28 mouse cellular contexts compared by ENCODE assay signal in the genomic region with DNA sequence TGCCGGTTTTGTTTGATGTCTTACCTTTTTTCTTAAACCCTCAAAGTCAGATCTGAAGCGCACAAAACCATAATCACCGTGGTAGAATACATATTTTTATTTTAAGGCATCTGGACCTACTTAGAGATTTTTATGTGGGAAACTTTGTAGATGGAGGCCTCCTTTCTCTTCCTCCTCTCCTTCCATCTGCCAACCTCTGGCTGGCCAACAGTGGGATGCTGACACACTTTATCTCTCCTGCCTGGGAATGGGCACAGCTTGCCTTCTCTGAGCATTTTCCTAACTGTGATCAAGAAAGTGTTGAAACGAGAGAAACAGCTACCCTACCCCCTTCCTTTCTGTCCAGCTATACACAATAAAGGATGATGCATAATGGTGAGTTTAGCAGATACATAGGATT. TPM values are rescaled to one million over a fixed set of nuclear protein-coding genes. Genes with fewer than 3 reads are reported as not detected.
DNase-seq lines count a peak whose midpoint lies in the region; ATAC-seq lines count a peak whose summit lies in the region.
"Had no signal": no experiment of that assay in that cellular context is flagged by ENCODE, and none has a peak within 500 bp of the region (broad histone marks: within the 10 kb centered on the region; RNA-seq: fewer than 3 reads in every experiment).

No protein-coding gene starts in this region.

- no peak for DNase-seq in frontal cortex, postnatal 14 days (ENCODE audit: low spot score in 2 of 2)
- DNase-seq in kidney, adult 11 months = no peak
- no peak for DNase-seq in embryonic facial prominence, embryonic 10.5 days (ENCODE audit: low spot score)
- DNase-seq in testis, postnatal 10 days (ENCODE audit: low spot score) = no peak
- DNase-seq: adrenal gland, postnatal 10 days; cerebellum, adult 8-10 months; cerebellum, postnatal 25 days; gastrocnemius, postnatal 25 days; heart, adult 18-20 months; heart, postnatal 4 days; kidney, adult 8-10 months; kidney, postnatal 14 days; lung, postnatal 4 days; midbrain, embryonic 14.5 days; retina, postnatal 1 day; thymus, postnatal 14 days had no signal

- WGBS in kidney, embryonic 16.5 days = 78% methylated on average over 4 of the region's 4 CpGs
- WGBS in embryonic facial prominence, embryonic 10.5 days = 81% methylated on average over 4 of the region's 4 CpGs
- WGBS in stomach, embryonic 16.5 days = 66% methylated on average over 4 of the region's 4 CpGs

- H3K4me1 ChIP-seq in kidney, embryonic 16.5 days (ENCODE audit: insufficient read depth, low read length) = peaks cover 16% of the 10 kb centered on the region; the same call in 1 of the 2 replicates
- peaks cover 32% of the 10 kb centered on the region for H3K4me1 ChIP-seq in embryonic facial prominence, embryonic 10.5 days
- H3K4me1 ChIP-seq in stomach, embryonic 16.5 days (ENCODE audit: control insufficient read depth, insufficient read depth, low read length) = 0 out of 2 replicates have a peak, but pooled peaks cover 19% of the 10 kb centered on the region
- H3K4me1 ChIP-seq: hindbrain, embryonic 13.5 days; neural tube, embryonic 15.5 days had no signal

- peak overlapping the region; percentile 7; the same call in 1 of the 2 replicates for H3K27ac ChIP-seq in kidney, embryonic 16.5 days (ENCODE audit: low read length)
- H3K27ac ChIP-seq in embryonic facial prominence, embryonic 10.5 days (replicated peaks) = 0 out of 2 replicates have a peak overlapping the region, but pooled peaks have one; percentile 57
- peak overlapping the region; percentile 29; the same call in 1 of the 2 replicates for H3K27ac ChIP-seq in stomach, embryonic 16.5 days (ENCODE audit: low read length)
- H3K27ac ChIP-seq: hindbrain, embryonic 13.5 days; left cerebral cortex, adult 2 months; limb, embryonic 12.5 days; neural tube, embryonic 15.5 days had no signal

- no peaks in the 10 kb centered on the region for H3K9me3 ChIP-seq in kidney, embryonic 16.5 days (ENCODE audit: low read length)
- no peaks in the 10 kb centered on the region for H3K9me3 ChIP-seq in embryonic facial prominence, embryonic 10.5 days
- H3K9me3 ChIP-seq in stomach, embryonic 16.5 days (replicated peaks; ENCODE audit: control insufficient read depth, low read length) = no peaks in the 10 kb centered on the region
- H3K9me3 ChIP-seq: hindbrain, embryonic 13.5 days; limb, embryonic 12.5 days; neural tube, embryonic 15.5 days had no signal

- H3K9ac ChIP-seq in kidney, embryonic 16.5 days (replicated peaks; ENCODE audit: low read length) = no peak overlapping the region
- H3K9ac ChIP-seq in stomach, embryonic 16.5 days (ENCODE audit: low read length) = no peak overlapping the region
- H3K9ac ChIP-seq: hindbrain, embryonic 13.5 days; limb, embryonic 12.5 days; neural tube, embryonic 15.5 days had no signal

- H3K27me3 ChIP-seq in kidney, embryonic 16.5 days (ENCODE audit: insufficient read depth, low read length) = no peaks in the 10 kb centered on the region
- no peaks in the 10 kb centered on the region for H3K27me3 ChIP-seq in embryonic facial prominence, embryonic 10.5 days (replicated peaks; ENCODE audit: low read depth, poor library complexity, severe bottlenecking)
- H3K27me3 ChIP-seq in stomach, embryonic 16.5 days (ENCODE audit: control insufficient read depth, insufficient read depth, low read length) = no peaks in the 10 kb centered on the region
- H3K27me3 ChIP-seq: hindbrain, embryonic 13.5 days; limb, embryonic 12.5 days; neural tube, embryonic 15.5 days; Patski had no signal

- no peaks in the 10 kb centered on the region for H3K36me3 ChIP-seq in kidney, embryonic 16.5 days (ENCODE audit: insufficient read depth, low read length)
- H3K36me3 ChIP-seq in embryonic facial prominence, embryonic 10.5 days (replicated peaks) = no peaks in the 10 kb centered on the region
- H3K36me3 ChIP-seq in stomach, embryonic 16.5 days (ENCODE audit: control insufficient read depth, insufficient read depth, low read length) = no peaks in the 10 kb centered on the region
- H3K36me3 ChIP-seq: hindbrain, embryonic 13.5 days; limb, embryonic 12.5 days; neural tube, embryonic 15.5 days had no signal

- no peak overlapping the region for H3K4me2 ChIP-seq in kidney, embryonic 16.5 days (replicated peaks; ENCODE audit: low read depth, low read length)
- H3K4me2 ChIP-seq in stomach, embryonic 16.5 days (ENCODE audit: low read depth, low read length) = no peak overlapping the region
- H3K4me2 ChIP-seq: heart, embryonic 11.5 days; hindbrain, embryonic 13.5 days; limb, embryonic 12.5 days; liver, embryonic 11.5 days; neural tube, embryonic 15.5 days had no signal

- ATAC-seq in frontal cortex, adult (ENCODE audit: low TSS enrichment) = peak; percentile 72
- no peak for ATAC-seq in kidney, embryonic 16.5 days (ENCODE audit: low FRiP score, low TSS enrichment)
- no peak for ATAC-seq in stomach, embryonic 16.5 days (ENCODE audit: insufficient read depth, low FRiP score)
- ATAC-seq: forebrain, embryonic 16.5 days; Patski had no signal

- H3K4me3 ChIP-seq in kidney, embryonic 16.5 days (ENCODE audit: low read length) = no peak overlapping the region
- H3K4me3 ChIP-seq in embryonic facial prominence, embryonic 10.5 days = no peak overlapping the region
- H3K4me3 ChIP-seq in stomach, embryonic 16.5 days (replicated peaks; ENCODE audit: low read length) = no peak overlapping the region
- H3K4me3 ChIP-seq: erythroblast, embryonic 14.5 days; hindbrain, embryonic 13.5 days; left cerebral cortex, adult 2 months; limb, embryonic 12.5 days; neural tube, embryonic 15.5 days had no signal

RNA-seq across cellular contexts. Expression of gene Synpo2, which starts 57.5 kb away (rescaled TPM):
- 9.5 and 9.9 TPM in 2 replicates for polyA plus RNA-seq in kidney, embryonic 16.5 days (2015; fragmentation: Nextera tagmentation; extraction: Ambion mirVana)
- 4.9 TPM in 2 replicates for polyA plus RNA-seq in embryonic facial prominence, embryonic 10.5 days (2016; fragmentation: Nextera tagmentation; extraction: Ambion mirVana)
- polyA plus RNA-seq in stomach, embryonic 16.5 days (2015; fragmentation: Nextera tagmentation; extraction: Ambion mirVana) = 38.7 and 38.9 TPM in 2 replicates
- polyA plus RNA-seq: erythroblast, embryonic 14.5 days had no signal

Comparison
In these comparisons a context has a peak if more than half of its experiments do, and no peak if none do; other contexts are left out.
1. H3K27ac ChIP-seq: peak in every context shown above with its lines; median percentile 57 in embryonic facial prominence, embryonic 10.5 days; 29 in stomach, embryonic 16.5 days; 7 in kidney, embryonic 16.5 days.